Mouse (Mus musculus): ENCODE measurements around the gene Cd244a. TPM values are rescaled to one million over a fixed set of nuclear protein-coding genes. Genes with fewer than 3 reads are reported as not detected.

The Cd244a gene
- total and polyA plus RNA-seq, 3 experiments: 0.21 to 0.64 (median 0.41) TPM

DNA sequence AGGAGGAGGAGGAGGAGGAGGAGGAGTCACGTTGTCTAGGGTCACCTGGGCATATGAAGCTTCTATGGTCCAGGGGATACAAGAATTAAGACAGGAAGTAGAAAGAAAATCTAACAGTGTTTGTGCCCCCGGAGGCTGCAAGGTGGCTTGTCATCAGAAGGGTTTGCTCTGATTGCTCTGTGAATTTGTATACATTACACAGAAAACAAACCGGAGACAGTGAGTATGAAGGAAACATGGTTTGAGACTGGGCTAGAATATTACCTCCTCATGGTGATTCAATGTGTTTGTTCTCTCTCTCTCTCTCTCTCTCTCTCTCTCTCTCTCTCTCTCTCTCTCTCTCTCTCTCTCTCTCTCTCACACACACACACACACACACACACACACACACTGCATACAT lies 47.7 kb downstream of the Cd244a start:
- peaks cover 2 to 70% of the 10 kb centered on the region in 2 experiments; a peak in 2 of 4 replicates for H3K4me1 ChIP-seq (ENCODE audit: control insufficient read depth in 1 of 2, insufficient read depth in 2 of 2)
- H3K27me3 ChIP-seq (replicated peaks): no peaks in the 10 kb centered on the region
- H3K36me3 ChIP-seq (replicated peaks in 1 of 2; ENCODE audit: control insufficient read depth in 1 of 2, insufficient read depth in 1 of 2, low read length in 1 of 2): peaks cover 18 to 35% of the 10 kb centered on the region in 2 experiments
- peaks cover 6% of the 10 kb centered on the region; the same call in 1 of the 2 replicates for H3K79me2 ChIP-seq (replicated peaks; ENCODE audit: control insufficient read depth, extremely low read depth, insufficient read depth, poor library complexity, severe bottlenecking)
- H3K4me3 ChIP-seq (replicated peaks in 1 of 3; ENCODE audit: low read depth in 2 of 3, low read length in 2 of 3, poor library complexity in 1 of 3): peak overlapping the region; percentile 60 to 86 (median 66)
- no peak overlapping the region for H3K27ac ChIP-seq (ENCODE audit: insufficient read depth, low read depth)
- in situ Hi-C loops (cut with MboI; ENCODE audit: low pct_ligation_motif_present, low pct_unique_long_range_greater_than_20kb, low sequenced_read_pairs): loop anchor here (5.0 kb wide), 1 partner anchor 51 kb away; no protein-coding TSS in a partner anchor
- dilution Hi-C loops (cut with MboI; ENCODE audit: extremely low pct_ligation_motif_present, extremely low pct_unique_long_range_greater_than_20kb, low sequenced_read_pairs): no loop called here
- peak overlapping the region; percentile 60; the same call in 1 of the 2 replicates for H3K4me2 ChIP-seq (ENCODE audit: insufficient read depth, low read depth, poor library complexity, severe bottlenecking)
- TF ChIP-seq ZC3H11A (IDR thresholded peaks at IDR 0.05; ENCODE audit: low read depth, low read length) (no peak), MAZ (IDR thresholded peaks at IDR 0.05; ENCODE audit: low read depth, low read length) (no peak), KAT2A (IDR thresholded peaks at IDR 0.05; ENCODE audit: insufficient replicate concordance, low read length) (no peak), POLR2A (IDR thresholded peaks at IDR 0.05; ENCODE audit: low read depth, low read length) (no peak), USF2 (conservative IDR thresholded peaks at IDR 0.05; ENCODE audit: low read depth, low read length) (no peak)
- no peaks in the 10 kb centered on the region for H3K9me3 ChIP-seq (replicated peaks; ENCODE audit: low read length)
- H3K9ac ChIP-seq (ENCODE audit: insufficient read depth, low read depth): peak overlapping the region; percentile 87
- DNase-seq (ENCODE audit: extremely low read depth): peak; percentile 29

DNA sequence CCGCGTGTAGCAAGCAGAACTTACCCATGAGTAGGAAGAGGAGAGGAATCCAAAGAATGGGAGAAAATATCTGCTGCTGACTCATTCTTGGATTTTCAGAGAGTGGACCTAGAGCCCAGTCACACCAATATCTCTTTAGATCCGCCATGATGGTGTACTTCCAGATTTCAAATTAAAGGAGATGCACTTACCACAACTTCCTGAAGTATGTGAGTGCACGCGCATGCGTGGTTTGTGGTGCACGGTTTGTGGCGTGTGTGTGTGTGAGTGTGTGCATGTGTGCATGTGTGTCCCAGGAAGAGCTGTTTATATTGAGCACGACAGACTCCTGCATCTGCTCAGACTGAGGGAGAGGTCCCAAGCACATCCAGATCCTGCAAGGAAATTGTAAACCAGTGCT lies 48.2 kb downstream of the Cd244a start, which contains the start of gene Ly9:
TSS of gene Ly9 (minus strand) at position 235 of the 400 bp plus-strand sequence.
- Histone ChIP-seq H3K27ac (ENCODE audit: insufficient read depth, low read depth) (no peak within 1 kb of the TSS; the same call in 1 of the 2 replicates), H3K9me3 (replicated peaks; ENCODE audit: low read length) (no peaks in the 10 kb centered on the region), H3K4me3 (replicated peaks in 1 of 3; ENCODE audit: low read depth in 2 of 3, low read length in 2 of 3, poor library complexity in 1 of 3) (peak within 1 kb of the TSS; percentile 60 to 86 (median 66)), H3K27me3 (replicated peaks) (no peaks in the 10 kb centered on the region), H3K4me1 (ENCODE audit: control insufficient read depth in 1 of 2, insufficient read depth in 2 of 2) (peaks cover 4 to 72% of the 10 kb centered on the region in 2 experiments; a peak in 3 of 4 replicates), H3K36me3 (replicated peaks in 1 of 2; ENCODE audit: control insufficient read depth in 1 of 2, insufficient read depth in 1 of 2, low read length in 1 of 2) (peaks cover 14 to 30% of the 10 kb centered on the region in 2 experiments), H3K9ac (ENCODE audit: insufficient read depth, low read depth) (peak within 1 kb of the TSS; percentile 87), H3K79me2 (replicated peaks; ENCODE audit: control insufficient read depth, extremely low read depth, insufficient read depth, poor library complexity, severe bottlenecking) (peaks cover 6% of the 10 kb centered on the region; the same call in 1 of the 2 replicates), H3K4me2 (ENCODE audit: insufficient read depth, low read depth, poor library complexity, severe bottlenecking) (peak within 1 kb of the TSS; percentile 72)
- in situ Hi-C loops (cut with MboI; ENCODE audit: low pct_ligation_motif_present, low pct_unique_long_range_greater_than_20kb, low sequenced_read_pairs) (loop anchor here (5.0 kb wide), 1 partner anchor 50 kb away; no protein-coding TSS in a partner anchor), dilution Hi-C loops (cut with MboI; ENCODE audit: extremely low pct_ligation_motif_present, extremely low pct_unique_long_range_greater_than_20kb, low sequenced_read_pairs) (no loop called here)
- peak; percentile 87 for DNase-seq (ENCODE audit: extremely low read depth)
- TF ChIP-seq ELF1 (IDR thresholded peaks at IDR 0.05; ENCODE audit: low read depth, low read length) (peak; percentile 84), ZC3H11A (IDR thresholded peaks at IDR 0.05; ENCODE audit: low read depth, low read length) (no peak), ZNF384 (IDR thresholded peaks at IDR 0.05; ENCODE audit: low read depth, low read length) (no peak), SMC3 (IDR thresholded peaks at IDR 0.05; ENCODE audit: low read depth, low read length) (no peak), ETS1 (conservative IDR thresholded peaks at IDR 0.05; ENCODE audit: low read depth, low read length) (peak; percentile 31; the same call in 1 of the 2 replicates), MAFK (IDR thresholded peaks at IDR 0.05; ENCODE audit: insufficient replicate concordance, low read length) (no peak), CTCF (conservative IDR thresholded peaks at IDR 0.05 in 1 of 2, IDR thresholded peaks at IDR 0.05 in 1 of 2; ENCODE audit: low read depth in 2 of 2, low read length in 2 of 2) (no peak; a peak in 1 of 4 replicates), KAT2A (IDR thresholded peaks at IDR 0.05; ENCODE audit: insufficient replicate concordance, low read length) (0 out of 2 replicates have a peak, but pooled peaks have one; percentile 7), MXI1 (IDR thresholded peaks at IDR 0.05; ENCODE audit: low read depth, low read length) (peak; percentile 70), MYC (IDR thresholded peaks at IDR 0.05; ENCODE audit: low read depth, low read length) (peak; percentile 87), TCF12 (IDR thresholded peaks at IDR 0.05; ENCODE audit: low read depth, low read length) (peak; percentile 75), MAZ (IDR thresholded peaks at IDR 0.05; ENCODE audit: low read depth, low read length) (no peak), POLR2AphosphoS2 (IDR thresholded peaks at IDR 0.05; ENCODE audit: low read depth, low read length) (peak; percentile 62; the same call in 1 of the 2 replicates), MEF2A (IDR thresholded peaks at IDR 0.05; ENCODE audit: borderline replicate concordance, low read depth, low read length) (0 out of 2 replicates have a peak, but pooled peaks have one; percentile 46), HCFC1 (IDR thresholded peaks at IDR 0.05; ENCODE audit: low read depth, low read length) (peak; percentile 54), NRF1 (IDR thresholded peaks at IDR 0.05; ENCODE audit: low read depth, low read length) (peak; percentile 93), NELFE (IDR thresholded peaks at IDR 0.05; ENCODE audit: low read depth, low read length) (peak; percentile 79), RAD21 (IDR thresholded peaks at IDR 0.05; ENCODE audit: low read depth, low read length) (no peak), PAX5 (IDR thresholded peaks at IDR 0.05; ENCODE audit: low read length) (no peak), MAX (IDR thresholded peaks at IDR 0.05; ENCODE audit: low read length) (peak; percentile 89), EP300 (IDR thresholded peaks at IDR 0.05; ENCODE audit: low read length) (peak; percentile 38; the same call in 1 of the 2 replicates), SIN3A (IDR thresholded peaks at IDR 0.05; ENCODE audit: low read length) (peak; percentile 89), JUND (conservative IDR thresholded peaks at IDR 0.05; ENCODE audit: low read depth, low read length) (no peak), POLR2A (IDR thresholded peaks at IDR 0.05; ENCODE audit: low read depth, low read length) (peak; percentile 76), TBP (conservative IDR thresholded peaks at IDR 0.05; ENCODE audit: low read depth, low read length) (peak; percentile 87), USF1 (IDR thresholded peaks at IDR 0.05; ENCODE audit: low read depth, low read length) (no peak), ZMIZ1 (IDR thresholded peaks at IDR 0.05; ENCODE audit: low read depth, low read length) (0 out of 2 replicates have a peak, but pooled peaks have one; percentile 53), BHLHE40 (IDR thresholded peaks at IDR 0.05; ENCODE audit: low read depth, low read length) (peak; percentile 96)

Data from CH12.LX (cell line).